Mouse (Mus musculus) hindbrain, embryonic 15.5 days (tissue): ENCODE results near the gene Gm28635. TPM values are rescaled to one million over a fixed set of nuclear protein-coding genes. Genes with fewer than 3 reads are reported as not detected.

ENCODE experiments used
- ATAC-seq: fragments of 200-750 bp; cut with Nextera tagmentation; 2 replicates; pipeline ENCODE4 v1.8.0; 2017; ENCODE audit warnings: low read depth, moderate number of reproducible peaks, moderate TSS enrichment; ENCODE audit not compliant: low FRiP score
- H3K27ac ChIP-seq: fragments of 300-500 bp; sonication (generic); replicated peaks from 2 replicates; pipeline ENCODE4 v1.5.1; 2015; ENCODE audit warnings: mild to moderate bottlenecking, inconsistent platforms
- H3K27me3 ChIP-seq: fragments of 300-500 bp; sonication (generic); 2 replicates; pipeline ENCODE4 v1.6.1; 2015; ENCODE audit warnings: control low read depth, inconsistent platforms
- H3K36me3 ChIP-seq: fragments of 300-500 bp; sonication (generic); 2 replicates; pipeline ENCODE4 v1.6.1; 2015; ENCODE audit warnings: control low read depth, inconsistent platforms
- H3K4me1 ChIP-seq: fragments of 300-500 bp; sonication (generic); replicated peaks from 2 replicates; pipeline ENCODE4 v1.6.1; 2015; ENCODE audit warnings: control low read depth, inconsistent platforms
- H3K4me2 ChIP-seq: fragments of 300-500 bp; sonication (generic); 2 replicates; pipeline ENCODE4 v1.6.1; 2015; ENCODE audit warnings: moderate library complexity, mild to moderate bottlenecking, inconsistent platforms
- H3K4me3 ChIP-seq: fragments of 300-500 bp; sonication (generic); 2 replicates; pipeline ENCODE4 v1.5.1; 2015; ENCODE audit warnings: mild to moderate bottlenecking, inconsistent platforms
- H3K9ac ChIP-seq: fragments of 300-500 bp; sonication (generic); 2 replicates; pipeline ENCODE4 v1.6.1; 2015; ENCODE audit warnings: inconsistent platforms
- H3K9me3 ChIP-seq: fragments of 300-500 bp; sonication (generic); 2 replicates; pipeline ENCODE4 v1.6.1; 2016; ENCODE audit warnings: control low read depth, inconsistent platforms
- WGBS: fragments of 180-500 bp; shearing (Covaris S2); methylation state at CpG from one replicate; pipeline ENCODE4 v1.1.7; 2015; 5-methylcytosine and 5-hydroxymethylcytosine counted together
- polyA plus RNA-seq: library from polyadenylated mRNA; unstranded; fragments of >200 nt; fragmentation: Nextera tagmentation; extraction: Ambion mirVana; gene quantifications from 2 replicates; pipeline ENCODE4 v1.2.1, GENCODE M21; 2015

Gene Gm28635
- polyA plus RNA-seq, 1 experiment from 2014 or later = not detected

GRCm38 (mm10) chr2:84714811-84715561 lies 37.1 kb upstream of the Gm28635 start, which contains the start of gene Zdhhc5:
Gene Zdhhc5, minus strand, starts transcription at chr2:84715180.
- Histone ChIP-seq H3K27me3 (no peaks in the 10 kb centered on the region), H3K4me1 (peaks cover 27% of the 10 kb centered on the region), H3K4me3 (peak within 1 kb of the TSS; percentile 93), H3K36me3 (peaks cover 10% of the 10 kb centered on the region), H3K4me2 (peak within 1 kb of the TSS; percentile 96), H3K9ac (peak within 1 kb of the TSS; percentile 97), H3K9me3 (no peaks in the 10 kb centered on the region), H3K27ac (peak within 1 kb of the TSS; percentile 94)
- peak; percentile 96 for ATAC-seq
- under 1% methylated on average over 100 of the region's 107 CpGs for WGBS

GRCm38 (mm10) chr2:84714422-84714810 lies 36.6 kb upstream of the Gm28635 start:
- H3K4me2 ChIP-seq = peak overlapping the region; percentile 96
- ATAC-seq = no peak; the same call in 1 of the 2 replicates

GRCm38 (mm10) chr2:84711898-84712297 lies 34.1 kb upstream of the Gm28635 start:
- Histone ChIP-seq H3K4me2 (no peak overlapping the region), H3K27me3 (no peaks in the 10 kb centered on the region), H3K9me3 (no peaks in the 10 kb centered on the region), H3K4me1 (peaks cover 52% of the 10 kb centered on the region), H3K9ac (no peak overlapping the region), H3K36me3 (peaks cover 23% of the 10 kb centered on the region), H3K27ac (no peak overlapping the region), H3K4me3 (no peak overlapping the region)
- WGBS = 91% methylated on average over 2 of the region's 2 CpGs
- ATAC-seq = no peak

More at GRCm38 (mm10) chr2:84714422-84714810, 36.6 kb upstream of the Gm28635 start:
- H3K36me3 ChIP-seq = peaks cover 10% of the 10 kb centered on the region
- H3K27me3 ChIP-seq = no peaks in the 10 kb centered on the region
- peak overlapping the region; percentile 93 for H3K4me3 ChIP-seq
- peaks cover 31% of the 10 kb centered on the region for H3K4me1 ChIP-seq
- no peaks in the 10 kb centered on the region for H3K9me3 ChIP-seq
- peak overlapping the region; percentile 94 for H3K27ac ChIP-seq
- under 1% methylated on average over 26 of the region's 26 CpGs for WGBS
- H3K9ac ChIP-seq = peak overlapping the region; percentile 97

- 44% methylated on average over 1 of the region's 1 CpGs for WGBS
- Histone ChIP-seq H3K4me1 (peaks cover 32% of the 10 kb centered on the region), H3K27ac (no peak overlapping the region), H3K9me3 (no peaks in the 10 kb centered on the region), H3K4me2 (no peak overlapping the region), H3K4me3 (no peak overlapping the region), H3K9ac (no peak overlapping the region), H3K27me3 (no peaks in the 10 kb centered on the region), H3K36me3 (peaks cover 31% of the 10 kb centered on the region)
- no peak for ATAC-seq
Observed at GRCm38 (mm10) chr2:84707523-84707922, 29.7 kb upstream of the Gm28635 start.

GRCm38 (mm10) chr2:84705295-84705694 lies 27.5 kb upstream of the Gm28635 start:
- no peaks in the 10 kb centered on the region for H3K27me3 ChIP-seq
- no peak overlapping the region for H3K27ac ChIP-seq
- no peaks in the 10 kb centered on the region for H3K9me3 ChIP-seq
- ATAC-seq = no peak
- no peak overlapping the region for H3K9ac ChIP-seq
- H3K4me3 ChIP-seq = no peak overlapping the region
- no peak overlapping the region for H3K4me2 ChIP-seq
- 96% methylated on average over 1 of the region's 1 CpGs for WGBS
- peaks cover 27% of the 10 kb centered on the region for H3K4me1 ChIP-seq
- peaks cover 28% of the 10 kb centered on the region for H3K36me3 ChIP-seq

GRCm38 (mm10) chr2:84704329-84704728 lies 26.5 kb upstream of the Gm28635 start:
- H3K27ac ChIP-seq = no peak overlapping the region
- ATAC-seq = no peak
- no peaks in the 10 kb centered on the region for H3K9me3 ChIP-seq
- H3K4me3 ChIP-seq = no peak overlapping the region
- H3K4me2 ChIP-seq = no peak overlapping the region
- peaks cover 22% of the 10 kb centered on the region for H3K4me1 ChIP-seq
- WGBS = 84% methylated on average over 5 of the region's 5 CpGs
- H3K9ac ChIP-seq = no peak overlapping the region
- no peaks in the 10 kb centered on the region for H3K27me3 ChIP-seq
- peaks cover 30% of the 10 kb centered on the region for H3K36me3 ChIP-seq

GRCm38 (mm10) chr2:84703497-84703896 lies 25.7 kb upstream of the Gm28635 start:
- H3K27me3 ChIP-seq = no peaks in the 10 kb centered on the region
- peaks cover 16% of the 10 kb centered on the region for H3K4me1 ChIP-seq
- H3K27ac ChIP-seq = no peak overlapping the region

GRCm38 (mm10) chr2:84695007-84695695 lies 17.3 kb upstream of the Gm28635 start:
- H3K4me2 ChIP-seq = no peak overlapping the region
- WGBS = 95% methylated on average over 5 of the region's 5 CpGs
- H3K36me3 ChIP-seq = peaks cover 63% of the 10 kb centered on the region
- H3K27me3 ChIP-seq = no peaks in the 10 kb centered on the region
- no peaks in the 10 kb centered on the region for H3K4me1 ChIP-seq
- H3K9ac ChIP-seq = no peak overlapping the region
- no peak for ATAC-seq
- no peaks in the 10 kb centered on the region for H3K9me3 ChIP-seq
- H3K4me3 ChIP-seq = no peak overlapping the region
- no peak overlapping the region for H3K27ac ChIP-seq

More at GRCm38 (mm10) chr2:84703497-84703896, 25.7 kb upstream of the Gm28635 start:
- H3K36me3 ChIP-seq = peaks cover 27% of the 10 kb centered on the region
- WGBS = 97% methylated on average over 1 of the region's 1 CpGs
- no peaks in the 10 kb centered on the region for H3K9me3 ChIP-seq
- no peak for ATAC-seq
- no peak overlapping the region for H3K9ac ChIP-seq
- H3K4me2 ChIP-seq = no peak overlapping the region
- H3K4me3 ChIP-seq = no peak overlapping the region

GRCm38 (mm10) chr2:84690050-84690449 lies 12.2 kb upstream of the Gm28635 start:
- H3K4me3 ChIP-seq = no peak overlapping the region
- H3K27ac ChIP-seq = no peak overlapping the region
- H3K36me3 ChIP-seq = peaks cover 89% of the 10 kb centered on the region
- no peak overlapping the region for H3K9ac ChIP-seq
- no peaks in the 10 kb centered on the region for H3K9me3 ChIP-seq
- H3K4me1 ChIP-seq = no peaks in the 10 kb centered on the region
- 89% methylated on average over 12 of the region's 12 CpGs for WGBS
- H3K4me2 ChIP-seq = no peak overlapping the region
- H3K27me3 ChIP-seq = no peaks in the 10 kb centered on the region
- ATAC-seq = no peak; the same call in 1 of the 2 replicates

GRCm38 (mm10) chr2:84688080-84688844 lies 10.4 kb upstream of the Gm28635 start:
- Histone ChIP-seq H3K36me3 (peaks cover 78% of the 10 kb centered on the region), H3K27ac (no peak overlapping the region), H3K4me2 (no peak overlapping the region), H3K4me1 (no peaks in the 10 kb centered on the region), H3K9ac (no peak overlapping the region), H3K27me3 (no peaks in the 10 kb centered on the region), H3K9me3 (no peaks in the 10 kb centered on the region), H3K4me3 (no peak overlapping the region)
- WGBS = 79% methylated on average over 2 of the region's 2 CpGs
- ATAC-seq = no peak

GRCm38 (mm10) chr2:84682605-84683183 lies 4.9 kb upstream of the Gm28635 start:
- Histone ChIP-seq H3K27me3 (no peaks in the 10 kb centered on the region), H3K36me3 (peaks cover 31% of the 10 kb centered on the region), H3K4me1 (peaks cover 13% of the 10 kb centered on the region), H3K4me3 (no peak overlapping the region), H3K9me3 (no peaks in the 10 kb centered on the region), H3K9ac (no peak overlapping the region), H3K27ac (no peak overlapping the region), H3K4me2 (no peak overlapping the region)
- WGBS = 91% methylated on average over 6 of the region's 6 CpGs
- ATAC-seq = no peak
